Mouse (Mus musculus): ENCODE data around the gene Trp53i11. TPM values are rescaled to one million over a fixed set of nuclear protein-coding genes. Genes with fewer than 3 reads are reported as not detected.

The Trp53i11 gene
- polyA plus RNA-seq, 1 experiment from 2014 or later, result 46.6 TPM

Other genes starting within 250 kb of the Trp53i11 start
- gene Prdm11, start 141.4 kb upstream of the Trp53i11 start, polyA plus RNA-seq (2014; fragmentation: Nextera tagmentation; extraction: Ambion mirVana), result 4.3 and 5.1 TPM in 2 replicates
- 40.8 and 49.2 TPM in 2 replicates for gene Tspan18, start 147.0 kb downstream of the Trp53i11 start, polyA plus RNA-seq (2014; fragmentation: Nextera tagmentation; extraction: Ambion mirVana)